Mouse (Mus musculus) liver, embryonic 12.5 days (tissue): ENCODE data around the gene Trim65. TPM values are rescaled to one million over a fixed set of nuclear protein-coding genes. Genes with fewer than 3 reads are reported as not detected.

Source experiments
- ATAC-seq: fragments of 200-750 bp; cut with Nextera tagmentation; 2 replicates; pipeline ENCODE4 v1.8.0; 2017; ENCODE audit warnings: moderate number of reproducible peaks, mild to moderate bottlenecking, moderate library complexity
- H3K27ac ChIP-seq: fragments of 300-500 bp; sonication (generic); 2 replicates; pipeline ENCODE4 v1.5.1; 2016; ENCODE audit warnings: mild to moderate bottlenecking
- H3K27me3 ChIP-seq: fragments of 300-500 bp; sonication (generic); replicated peaks from 2 replicates; pipeline ENCODE4 v1.6.1; 2016; ENCODE audit warnings: mild to moderate bottlenecking, moderate library complexity
- H3K36me3 ChIP-seq: fragments of 300-500 bp; sonication (generic); 2 replicates; pipeline ENCODE4 v1.6.1; 2016; ENCODE audit warnings: mild to moderate bottlenecking, moderate library complexity
- H3K4me1 ChIP-seq: fragments of 300-500 bp; sonication (generic); 2 replicates; pipeline ENCODE4 v1.6.1; 2016
- H3K4me2 ChIP-seq: fragments of 300-500 bp; sonication (generic); 2 replicates; pipeline ENCODE4 v1.6.1; 2016; ENCODE audit warnings: mild to moderate bottlenecking, moderate library complexity
- H3K4me3 ChIP-seq: fragments of 300-500 bp; sonication (generic); 2 replicates; pipeline ENCODE4 v1.5.1; 2016; ENCODE audit warnings: mild to moderate bottlenecking, moderate library complexity
- H3K9ac ChIP-seq: fragments of 300-500 bp; sonication (generic); 2 replicates; pipeline ENCODE4 v1.6.1; 2016; ENCODE audit warnings: mild to moderate bottlenecking, moderate library complexity
- H3K9me3 ChIP-seq: fragments of 300-500 bp; sonication (generic); replicated peaks from 2 replicates; pipeline ENCODE4 v1.6.1; 2016; ENCODE audit warnings: mild to moderate bottlenecking, moderate library complexity
- WGBS: fragments of 180-500 bp; shearing (Covaris S2); methylation state at CpG from one replicate; pipeline ENCODE4 v1.1.7; 2016; ENCODE audit not compliant: insufficient replicate concordance; 5-methylcytosine and 5-hydroxymethylcytosine counted together
- polyA plus RNA-seq: library from polyadenylated mRNA; unstranded; fragments of >200 nt; fragmentation: Nextera tagmentation; extraction: Ambion mirVana; gene quantifications from 2 replicates; pipeline ENCODE4 v1.2.1, GENCODE M21; 2016

The Trim65 gene
- polyA plus RNA-seq = 1.7 and 2.0 TPM in 2 replicates

DNA sequence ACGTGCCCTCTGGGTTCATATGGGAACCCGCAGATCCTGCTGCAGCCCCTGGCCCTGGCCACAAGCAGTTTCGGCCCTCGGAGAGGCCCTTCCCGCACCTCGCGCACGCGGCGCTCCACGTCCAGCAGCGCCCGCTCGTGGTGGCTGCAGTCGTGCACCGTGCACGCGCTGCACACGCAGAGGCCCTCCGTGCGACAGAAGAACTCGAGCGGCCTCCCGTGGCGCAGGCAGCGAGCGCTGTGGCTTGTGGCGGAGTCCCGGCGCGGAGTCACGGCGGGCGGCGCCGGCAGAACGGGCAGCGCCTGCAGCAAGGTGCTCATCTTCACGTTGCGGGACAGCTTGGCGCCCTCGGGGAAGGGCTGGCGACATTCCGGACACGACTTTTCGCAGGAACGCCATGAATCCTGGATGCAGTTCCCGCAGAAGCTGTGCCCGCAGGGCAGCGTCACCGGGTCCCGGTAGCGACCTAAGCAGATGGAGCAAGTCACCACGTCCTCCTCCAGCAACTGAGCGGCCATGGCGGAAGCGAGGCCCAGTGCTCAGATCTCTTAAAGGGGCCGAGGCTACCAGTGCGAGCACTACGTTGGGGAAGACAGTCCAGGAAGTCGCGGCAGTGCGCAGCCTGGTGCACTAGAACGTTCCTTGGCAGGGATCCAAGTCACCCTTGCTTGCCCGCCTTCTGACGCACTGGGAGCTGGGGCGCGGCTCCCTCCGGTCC lies at the start of gene Trim65:
TSS of gene Trim65 (minus strand) at position 641 of the 718 bp plus-strand sequence.
- peak within 1 kb of the TSS; percentile 72 for H3K9ac ChIP-seq
- no peaks in the 10 kb centered on the region for H3K27me3 ChIP-seq
- peaks cover 40% of the 10 kb centered on the region for H3K4me1 ChIP-seq
- peaks cover 51% of the 10 kb centered on the region for H3K36me3 ChIP-seq
- H3K9me3 ChIP-seq = no peaks in the 10 kb centered on the region
- H3K27ac ChIP-seq = peak within 1 kb of the TSS; percentile 73
- peak; percentile 73 for ATAC-seq
- H3K4me2 ChIP-seq = peak within 1 kb of the TSS; percentile 85
- under 1% methylated on average over 69 of the region's 69 CpGs for WGBS
- H3K4me3 ChIP-seq = peak within 1 kb of the TSS; percentile 63

DNA sequence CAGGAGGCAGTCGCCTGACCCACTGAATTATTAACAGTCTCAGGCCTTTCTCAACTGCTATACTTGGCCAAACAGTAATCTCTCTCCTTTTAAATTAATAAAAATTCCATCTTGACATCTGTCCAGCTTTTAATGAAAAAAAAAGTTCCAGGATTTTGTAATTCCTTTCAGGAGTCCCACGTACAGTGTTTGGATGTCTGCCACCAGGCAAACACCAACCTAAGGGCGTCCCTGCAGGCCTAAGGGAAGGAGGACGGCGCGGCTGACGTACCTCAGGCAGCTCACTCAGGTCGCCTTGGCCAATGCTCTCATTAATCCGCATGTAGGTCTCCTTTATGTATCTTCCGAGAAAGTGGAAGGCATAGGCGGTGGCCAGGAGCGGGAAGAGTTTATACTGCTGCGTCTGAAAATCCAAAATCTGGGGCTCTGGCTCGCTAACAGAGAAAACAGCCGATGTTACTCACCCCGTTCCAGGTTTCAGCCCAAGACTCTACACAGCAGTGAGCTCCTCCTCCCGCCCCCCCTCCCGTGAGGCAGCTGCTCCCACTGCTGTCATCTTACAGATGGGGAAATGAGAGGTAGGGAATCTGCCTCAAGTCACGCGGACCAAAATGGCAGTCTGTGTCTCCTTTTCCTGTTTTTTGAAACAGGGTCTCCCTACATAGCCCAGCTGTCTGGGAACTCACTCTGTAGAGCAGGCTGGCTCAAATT lies 47.6 kb upstream of the Trim65 start:
- H3K4me2 ChIP-seq = no peak overlapping the region
- peaks cover 3% of the 10 kb centered on the region; the same call in 1 of the 2 replicates for H3K4me1 ChIP-seq
- H3K9ac ChIP-seq = no peak overlapping the region
- no peak for ATAC-seq
- H3K4me3 ChIP-seq = no peak overlapping the region
- H3K27ac ChIP-seq = no peak overlapping the region
- 84% methylated on average over 20 of the region's 20 CpGs for WGBS
- H3K9me3 ChIP-seq = no peaks in the 10 kb centered on the region
- H3K27me3 ChIP-seq = no peaks in the 10 kb centered on the region
- peaks cover 91% of the 10 kb centered on the region for H3K36me3 ChIP-seq

DNA sequence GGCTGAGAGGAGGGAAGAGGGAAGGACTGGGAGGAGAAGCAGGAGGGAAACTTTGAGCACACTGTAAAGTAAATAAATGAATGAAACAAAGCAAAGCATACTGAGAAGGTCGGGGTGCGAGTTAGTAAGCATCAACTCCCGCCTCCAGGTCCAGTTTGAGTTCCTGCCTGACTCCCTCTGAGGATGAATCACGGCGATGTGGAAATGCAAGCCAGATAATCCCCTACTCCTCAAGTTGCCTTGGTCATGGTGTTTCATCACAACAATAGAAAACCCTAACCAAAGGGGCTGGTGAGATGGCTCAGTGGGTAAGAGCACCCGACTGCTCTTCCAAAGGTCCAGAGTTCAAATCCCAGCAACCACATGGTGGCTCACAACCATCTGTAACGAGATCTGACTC lies 45.1 kb upstream of the Trim65 start:
- Histone ChIP-seq H3K27me3 (no peaks in the 10 kb centered on the region), H3K36me3 (peaks cover 92% of the 10 kb centered on the region), H3K27ac (no peak overlapping the region), H3K4me3 (no peak overlapping the region), H3K9ac (no peak overlapping the region), H3K9me3 (no peaks in the 10 kb centered on the region), H3K4me2 (no peak overlapping the region), H3K4me1 (peaks cover 3% of the 10 kb centered on the region; the same call in 1 of the 2 replicates)
- WGBS = 81% methylated on average over 7 of the region's 7 CpGs
- ATAC-seq = no peak

DNA sequence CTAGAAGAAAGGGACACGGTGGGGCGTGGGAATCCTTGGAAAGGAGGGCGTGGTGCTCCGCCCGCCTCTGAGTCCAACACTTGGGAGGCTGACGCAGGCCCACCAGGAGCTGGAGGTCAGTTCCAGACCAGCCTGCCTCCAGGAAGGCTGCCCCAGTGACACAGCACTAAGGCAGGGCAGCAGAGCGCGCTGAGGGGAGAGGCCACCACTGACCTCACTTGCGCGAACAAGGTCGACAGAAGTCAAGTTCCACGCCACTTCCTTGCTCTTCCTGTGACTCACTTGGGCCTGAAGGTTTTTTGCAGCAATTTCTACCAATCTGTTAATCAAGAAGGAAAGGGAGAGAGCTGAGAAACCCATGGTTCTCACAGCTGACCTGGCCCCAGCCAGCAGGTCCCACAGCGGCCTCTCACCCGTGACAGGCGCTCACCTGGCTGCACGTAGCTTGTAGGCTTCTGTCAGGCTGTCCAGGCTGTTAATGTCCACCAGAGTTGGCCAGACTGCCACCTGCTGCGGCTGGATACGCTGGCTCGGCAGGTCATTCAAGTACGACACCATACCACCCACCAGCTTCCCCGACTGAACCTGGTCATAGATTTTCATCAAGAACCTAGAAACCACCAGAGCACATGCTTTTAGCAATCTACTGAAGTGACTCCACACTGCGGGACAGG lies 44.0 kb upstream of the Trim65 start:
- no peaks in the 10 kb centered on the region for H3K27me3 ChIP-seq
- WGBS = 85% methylated on average over 22 of the region's 22 CpGs
- no peak overlapping the region for H3K27ac ChIP-seq
- no peaks in the 10 kb centered on the region for H3K9me3 ChIP-seq
- no peak overlapping the region for H3K9ac ChIP-seq
- peaks cover 83% of the 10 kb centered on the region for H3K36me3 ChIP-seq
- no peak for ATAC-seq
- peaks cover 3% of the 10 kb centered on the region; the same call in 1 of the 2 replicates for H3K4me1 ChIP-seq
- no peak overlapping the region for H3K4me2 ChIP-seq
- H3K4me3 ChIP-seq = no peak overlapping the region

DNA sequence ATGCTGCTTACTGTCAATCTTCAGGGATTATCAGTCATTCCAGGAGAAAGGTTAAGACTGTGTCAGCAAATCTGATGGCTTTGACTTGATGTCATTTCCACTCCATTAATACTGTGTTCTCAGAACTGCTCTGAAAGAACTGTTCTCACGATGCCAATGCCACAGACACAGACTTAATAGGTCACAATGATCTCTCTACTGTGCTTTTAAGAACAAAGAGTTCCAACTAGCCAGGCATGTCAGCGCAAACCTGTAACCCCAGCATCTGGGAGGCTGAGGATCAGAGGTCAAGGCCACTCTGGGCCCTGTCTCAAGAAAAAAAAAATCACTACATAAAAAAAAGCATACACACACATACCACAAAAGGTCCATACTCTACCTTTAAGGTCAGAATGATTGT lies 41.0 kb upstream of the Trim65 start:
- H3K9me3 ChIP-seq = no peaks in the 10 kb centered on the region
- H3K9ac ChIP-seq = no peak overlapping the region
- WGBS = 77% methylated on average over 2 of the region's 2 CpGs
- H3K4me2 ChIP-seq = no peak overlapping the region
- no peaks in the 10 kb centered on the region for H3K27me3 ChIP-seq
- no peak overlapping the region for H3K27ac ChIP-seq
- H3K4me1 ChIP-seq = peaks cover 15% of the 10 kb centered on the region
- peaks cover 55% of the 10 kb centered on the region for H3K36me3 ChIP-seq
- ATAC-seq = no peak
- no peak overlapping the region for H3K4me3 ChIP-seq

DNA sequence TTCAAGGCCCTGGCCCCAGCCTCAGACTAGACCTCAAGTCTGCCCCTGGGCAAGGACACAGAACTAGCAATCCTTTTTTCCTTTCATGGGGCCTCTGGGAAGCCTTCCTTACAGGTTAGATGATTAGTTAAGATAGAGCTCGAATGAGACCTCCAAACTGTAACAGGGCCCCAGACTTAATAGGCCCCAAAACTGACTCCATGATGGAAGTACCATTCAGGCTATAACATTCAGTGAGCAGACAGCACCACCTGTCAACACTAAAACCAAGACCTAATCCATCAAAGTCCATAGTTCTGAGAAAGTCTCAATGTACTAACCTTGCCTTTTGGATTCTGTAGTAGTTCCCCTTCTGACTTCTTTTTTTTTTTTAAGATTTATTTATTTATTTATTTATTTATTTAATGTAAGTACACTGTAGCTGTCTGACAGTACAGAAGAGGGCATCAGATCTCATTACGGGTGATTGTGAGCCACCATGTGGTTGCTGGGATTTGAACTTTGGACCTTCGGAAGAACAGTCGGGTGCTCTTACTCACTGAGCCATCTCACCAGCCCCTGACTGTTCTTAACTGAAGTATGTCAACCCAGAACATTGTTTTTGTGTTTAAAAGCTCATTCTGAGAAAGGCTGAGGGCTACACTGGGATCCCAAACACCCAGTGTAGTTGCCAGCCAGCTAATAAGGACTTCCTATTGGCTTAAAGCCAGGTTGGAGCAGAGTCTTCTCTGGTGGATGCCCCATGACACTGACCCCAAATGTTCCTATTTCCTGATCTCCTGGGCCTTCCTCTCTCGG lies 39.3 kb upstream of the Trim65 start:
- Histone ChIP-seq H3K4me1 (peaks cover 27% of the 10 kb centered on the region), H3K27me3 (no peaks in the 10 kb centered on the region), H3K27ac (no peak overlapping the region), H3K9ac (no peak overlapping the region), H3K4me3 (no peak overlapping the region), H3K36me3 (peaks cover 45% of the 10 kb centered on the region), H3K4me2 (no peak overlapping the region), H3K9me3 (no peaks in the 10 kb centered on the region)
- 69% methylated on average over 5 of the region's 5 CpGs for WGBS
- no peak for ATAC-seq

GRCm38 (mm10) chr11:116169214-116169613 lies 38.3 kb upstream of the Trim65 start:
- Histone ChIP-seq H3K27me3 (no peaks in the 10 kb centered on the region), H3K36me3 (peaks cover 42% of the 10 kb centered on the region), H3K4me2 (no peak overlapping the region), H3K9me3 (no peaks in the 10 kb centered on the region), H3K4me3 (no peak overlapping the region), H3K4me1 (peaks cover 30% of the 10 kb centered on the region), H3K27ac (no peak overlapping the region), H3K9ac (no peak overlapping the region)
- no peak for ATAC-seq
- WGBS = 73% methylated on average over 3 of the region's 3 CpGs

DNA sequence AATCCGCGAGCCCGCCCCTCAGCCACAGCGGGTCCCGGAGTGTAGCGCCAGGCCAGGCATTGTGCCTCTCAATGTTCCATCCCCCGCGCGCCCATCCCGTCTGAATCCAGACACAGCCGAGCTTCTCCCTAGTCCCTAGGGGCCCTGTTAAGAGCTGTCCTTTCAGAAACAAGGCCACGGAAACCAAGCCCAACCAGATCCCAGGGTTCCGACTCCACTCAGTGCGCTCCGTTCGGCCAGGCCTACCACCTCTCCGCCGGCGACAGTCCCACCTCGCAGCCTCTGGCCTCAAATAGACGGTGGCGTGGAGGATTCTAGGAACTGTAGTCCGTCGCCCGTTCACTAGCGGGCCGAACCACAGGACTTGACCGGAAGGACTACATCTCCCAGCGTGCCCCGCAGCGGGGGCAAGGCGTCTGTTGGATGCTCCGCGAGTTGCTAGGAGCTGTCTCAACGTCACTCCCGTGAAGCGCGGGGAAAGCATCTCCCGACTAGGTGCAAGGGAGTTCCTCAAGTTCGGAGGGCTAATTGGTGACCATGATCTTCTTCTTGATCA lies 37.0 kb upstream of the Trim65 start, which contains the start of gene Fbf1:
TSS of gene Fbf1 (minus strand) at position 283 of the 556 bp plus-strand sequence.
- WGBS = under 1% methylated on average over 40 of the region's 40 CpGs
- Histone ChIP-seq H3K36me3 (peaks cover 29% of the 10 kb centered on the region), H3K4me2 (peak within 1 kb of the TSS; percentile 79)

DNA sequence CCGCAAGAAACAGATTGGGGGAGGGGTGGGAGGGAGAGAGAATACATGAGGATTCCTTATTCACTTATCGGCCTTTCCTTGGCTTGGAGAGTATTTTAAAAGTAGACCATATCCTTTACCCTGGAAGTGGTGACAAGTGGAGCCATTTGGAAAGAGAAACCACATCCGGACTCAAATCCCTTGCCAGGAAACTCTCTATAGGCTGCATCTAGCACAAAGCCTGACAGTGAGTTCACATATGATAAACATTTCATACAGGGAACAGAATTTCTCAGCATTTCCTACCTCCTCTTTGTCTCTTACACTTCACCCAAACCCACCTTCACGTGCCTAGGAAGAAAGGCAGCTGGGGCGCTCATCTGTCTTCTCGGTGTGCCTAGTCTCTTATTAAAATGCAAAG lies 36.3 kb upstream of the Trim65 start:
- Histone ChIP-seq H3K27me3 (no peaks in the 10 kb centered on the region), H3K36me3 (peaks cover 22% of the 10 kb centered on the region), H3K9me3 (no peaks in the 10 kb centered on the region), H3K4me3 (peak overlapping the region; percentile 68), H3K4me2 (peak overlapping the region; percentile 79), H3K9ac (peak overlapping the region; percentile 77), H3K4me1 (peaks cover 33% of the 10 kb centered on the region), H3K27ac (peak overlapping the region; percentile 72)
- ATAC-seq = no peak
- WGBS = 8% methylated on average over 6 of the region's 6 CpGs

More for the DNA sequence above, 37.0 kb upstream of the Trim65 start, which contains the start of gene Fbf1:
- ATAC-seq = peak; percentile 99
- H3K4me3 ChIP-seq = peak within 1 kb of the TSS; percentile 68
- H3K9ac ChIP-seq = peak within 1 kb of the TSS; percentile 77
- peak within 1 kb of the TSS; percentile 72 for H3K27ac ChIP-seq
- H3K27me3 ChIP-seq = no peaks in the 10 kb centered on the region
- H3K4me1 ChIP-seq = peaks cover 30% of the 10 kb centered on the region
- no peaks in the 10 kb centered on the region for H3K9me3 ChIP-seq

GRCm38 (mm10) chr11:116163002-116163401 lies 32.1 kb upstream of the Trim65 start:
- no peaks in the 10 kb centered on the region for H3K9me3 ChIP-seq
- H3K4me1 ChIP-seq = peaks cover 34% of the 10 kb centered on the region
- H3K27ac ChIP-seq = no peak overlapping the region
- ATAC-seq = no peak
- peaks cover 34% of the 10 kb centered on the region for H3K36me3 ChIP-seq
- no peak overlapping the region for H3K4me3 ChIP-seq
- H3K27me3 ChIP-seq = no peaks in the 10 kb centered on the region
- H3K9ac ChIP-seq = no peak overlapping the region
- 69% methylated on average over 9 of the region's 9 CpGs for WGBS
- H3K4me2 ChIP-seq = no peak overlapping the region

- WGBS = 75% methylated on average over 10 of the region's 10 CpGs
- Histone ChIP-seq H3K9ac (no peak overlapping the region), H3K27me3 (no peaks in the 10 kb centered on the region), H3K4me3 (no peak overlapping the region), H3K4me1 (peaks cover 30% of the 10 kb centered on the region), H3K27ac (no peak overlapping the region), H3K9me3 (no peaks in the 10 kb centered on the region), H3K4me2 (no peak overlapping the region), H3K36me3 (peaks cover 42% of the 10 kb centered on the region)
- no peak for ATAC-seq
These were observed 31.2 kb upstream of the Trim65 start for GRCm38 (mm10) chr11:116162146-116162545.
